Mouse (Mus musculus) adrenal gland, postnatal 36 days (tissue): ENCODE measurements around the gene Gm8104. TPM values are rescaled to one million over a fixed set of nuclear protein-coding genes. Genes with fewer than 3 reads are reported as not detected.
"Not testable (repeated sequence)": the region's sequence is repeated elsewhere in the genome, so short reads cannot be mapped to it uniquely, and the experiment has no call there.

Experiments
- DNase-seq, 2 experiments: peaks; one replicate each; pipeline ENCODE4 v3.0.0; 2021; ENCODE audit warnings: mixed read lengths in 1 of 2
- long read RNA-seq, 2 experiments: library from polyadenylated mRNA; stranded (forward); transcript quantifications; one replicate each; pipeline ENCODE4 v2.0.0; 2021; ENCODE audit warnings: borderline sequencing depth in 2 of 2
- total RNA-seq, 2 experiments: library from RNA; stranded (reverse); gene quantifications; 2 replicates each; pipeline ENCODE4 v1.2.3; 2021

The Gm8104 gene
- not detected for total RNA-seq
- long read RNA-seq, experiment 1: 0 reads
- long read RNA-seq, experiment 2: 0 reads

GRCm38 (mm10) chr14:43100301-43100700 lies at the start of gene Gm8104:
Gene Gm8104 (plus strand): TSS chr14:43100601.
- not testable (repeated sequence) for DNase-seq

- DNase-seq: not testable (repeated sequence)
Measured at GRCm38 (mm10) chr14:43058063-43058462, 42.3 kb upstream of the Gm8104 start.

GRCm38 (mm10) chr14:43060179-43060578 lies 40.2 kb upstream of the Gm8104 start:
- not testable (repeated sequence) for DNase-seq

- DNase-seq: not testable (repeated sequence)
Measured at GRCm38 (mm10) chr14:43076543-43076942, 23.9 kb upstream of the Gm8104 start, which contains the start of gene Gm8094. Gene Gm8094 (minus strand): TSS chr14:43076643.

- DNase-seq: not testable (repeated sequence)
Measured at GRCm38 (mm10) chr14:43084936-43085730, 15.3 kb upstream of the Gm8104 start.

DNA sequence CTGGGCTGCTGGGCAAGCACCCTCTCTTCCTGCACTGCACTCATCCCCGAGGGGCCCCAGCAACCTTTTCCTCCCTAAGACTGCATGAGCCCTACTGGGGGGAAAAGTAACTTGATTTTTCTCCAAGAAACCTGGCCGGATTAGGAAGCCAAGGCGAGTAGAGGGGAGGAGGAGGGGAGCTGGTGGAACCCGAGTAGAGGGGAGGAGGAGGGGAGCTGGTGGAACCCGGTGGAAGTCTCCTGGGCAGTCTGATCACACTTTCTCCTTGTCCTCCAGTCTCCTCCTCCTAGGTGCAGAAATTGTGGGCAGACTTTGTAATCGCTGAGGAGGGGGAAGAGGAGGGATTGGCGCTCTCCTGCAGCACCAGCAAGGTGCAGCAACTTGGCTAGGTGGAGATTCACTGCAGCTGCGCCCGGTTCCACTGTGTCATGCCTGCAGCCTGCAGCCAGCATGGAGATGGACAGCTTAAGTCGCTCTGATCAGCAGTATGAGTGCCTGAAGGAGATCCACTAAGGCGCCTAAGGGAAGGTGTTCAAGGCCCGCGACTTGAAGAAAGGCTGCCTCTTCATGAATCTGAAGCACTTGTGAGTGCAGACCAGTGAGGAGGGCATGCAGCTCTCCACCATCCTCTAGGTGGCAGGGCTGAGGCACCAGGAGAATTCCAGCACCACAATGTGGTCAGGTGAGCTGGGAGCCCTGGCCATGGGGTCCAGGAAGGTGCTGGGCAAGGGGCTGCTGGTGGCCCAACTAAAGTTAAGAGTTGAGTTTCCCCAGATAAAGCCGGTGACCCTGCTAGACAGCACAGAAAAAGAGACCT lies 11.1 kb upstream of the Gm8104 start:
- not testable (repeated sequence) for DNase-seq

- not testable (repeated sequence) for DNase-seq
Measured at GRCm38 (mm10) chr14:43119673-43120072, 19.3 kb downstream of the Gm8104 start.

DNA sequence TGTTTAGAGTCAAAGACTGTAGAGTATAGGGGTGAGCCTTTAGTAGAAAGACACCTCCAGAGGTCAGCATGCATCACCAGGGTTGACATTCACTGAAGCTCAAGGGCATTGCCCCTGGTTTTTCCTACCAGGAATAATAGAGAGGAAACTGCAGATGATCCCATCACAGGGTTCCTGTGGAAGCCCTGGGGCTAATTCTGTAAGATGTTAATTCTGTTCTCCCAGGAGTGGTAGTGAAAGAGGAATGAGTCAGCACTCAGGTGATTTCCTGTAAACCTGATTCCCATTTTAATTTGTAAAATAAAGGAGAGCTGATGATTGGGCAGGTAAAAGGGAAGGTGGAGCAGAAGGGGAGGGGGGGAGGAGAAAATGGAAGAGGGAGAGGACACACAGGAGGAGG lies 25.9 kb downstream of the Gm8104 start:
- DNase-seq: not testable (repeated sequence)

Other genes with a start within 250 kb of the Gm8104 start
- not detected for gene Gm21977, start 247.1 kb upstream of the Gm8104 start, total RNA-seq
- not detected for gene Gm8082, start 107.0 kb upstream of the Gm8104 start, total RNA-seq
- not detected for gene Gm10376, start 85.0 kb upstream of the Gm8104 start, total RNA-seq
- not detected for gene Gm8094, start 24.0 kb upstream of the Gm8104 start, total RNA-seq
- not detected for gene Gm7233, start 79.3 kb downstream of the Gm8104 start, total RNA-seq
- not detected for gene Gm8122, start 134.7 kb downstream of the Gm8104 start, total RNA-seq
- not detected for gene Gm8126, start 158.0 kb downstream of the Gm8104 start, total RNA-seq
- not detected for gene Gm9732, start 174.4 kb downstream of the Gm8104 start, total RNA-seq
- not detected for gene Gm8127, start 193.2 kb downstream of the Gm8104 start, total RNA-seq
- not detected for gene 1700001F09Rik, start 247.2 kb downstream of the Gm8104 start, total RNA-seq